ENCODE assay signal across 12 mouse cellular contexts in the genomic region with DNA sequence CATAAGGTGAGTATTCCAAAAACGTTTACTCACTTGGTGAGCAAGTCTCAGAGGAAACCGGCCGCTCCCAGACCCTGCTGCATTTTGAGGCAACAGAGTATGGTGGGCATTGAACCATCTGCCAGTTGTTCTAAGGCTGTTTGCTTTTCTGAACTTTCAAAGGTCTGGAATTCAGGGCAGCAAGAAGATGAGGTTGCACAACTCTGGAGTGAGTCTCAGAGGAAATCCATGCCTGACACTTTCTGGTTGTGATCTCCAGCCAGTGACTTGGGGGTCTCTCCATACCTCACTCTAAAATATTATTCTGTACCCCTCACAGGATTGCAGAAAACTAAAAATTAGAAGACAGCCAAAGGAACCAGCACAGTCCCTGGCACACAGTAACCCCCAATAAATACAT. TPM values are rescaled to one million over a fixed set of nuclear protein-coding genes. Genes with fewer than 3 reads are reported as not detected.
DNase-seq lines count a peak whose midpoint lies in the region; ATAC-seq lines count a peak whose summit lies in the region.
"Had no signal": no experiment of that assay in that cellular context is flagged by ENCODE, and none has a peak within 500 bp of the region (broad histone marks: within the 10 kb centered on the region; RNA-seq: fewer than 3 reads in every experiment).

No protein-coding gene starts in this region.

- DNase-seq in heart, adult 11 months, result no peak
- no peak for DNase-seq in neural tube, embryonic 10.5 days (ENCODE audit: extremely low spot score, low spot score)
- no peak for DNase-seq in urinary bladder, postnatal 10 days (ENCODE audit: low spot score)
- no peak for DNase-seq in right cerebral cortex, adult 2 months (ENCODE audit: low spot score in 2 of 2)
- DNase-seq: kidney, postnatal 36 days; right cerebral cortex, postnatal 25 days had no signal

- peaks cover 37% of the 10 kb centered on the region for H3K4me1 ChIP-seq in heart, embryonic 13.5 days
- 0 out of 2 replicates have a peak, but pooled peaks cover 4% of the 10 kb centered on the region for H3K4me1 ChIP-seq in neural tube, embryonic 12.5 days
- H3K4me1 ChIP-seq in liver, embryonic 15.5 days (replicated peaks), result peaks cover 23% of the 10 kb centered on the region
- H3K4me1 ChIP-seq in stomach, embryonic 16.5 days (ENCODE audit: control insufficient read depth, insufficient read depth, low read length), result 0 out of 2 replicates have a peak, but pooled peaks cover 2% of the 10 kb centered on the region

- peak overlapping the region; percentile 88 for H3K9ac ChIP-seq in heart, embryonic 13.5 days
- H3K9ac ChIP-seq in neural tube, embryonic 12.5 days, result no peak overlapping the region
- no peak overlapping the region for H3K9ac ChIP-seq in liver, embryonic 15.5 days
- 0 out of 2 replicates have a peak overlapping the region, but pooled peaks have one; percentile 6 for H3K9ac ChIP-seq in stomach, embryonic 16.5 days (ENCODE audit: low read length)

- no peak for ATAC-seq in heart, embryonic 13.5 days (ENCODE audit: extremely low read depth, insufficient number of reproducible peaks, low FRiP score, low TSS enrichment)
- ATAC-seq in neural tube, embryonic 12.5 days (ENCODE audit: low FRiP score, low read depth), result no peak
- ATAC-seq in liver, embryonic 15.5 days (ENCODE audit: insufficient read depth), result no peak
- no peak for ATAC-seq in stomach, embryonic 16.5 days (ENCODE audit: insufficient read depth, low FRiP score)

- 52% methylated on average over 3 of the region's 3 CpGs for WGBS in heart, embryonic 13.5 days
- WGBS in neural tube, embryonic 12.5 days, result 42% methylated on average over 3 of the region's 3 CpGs
- 54% methylated on average over 3 of the region's 3 CpGs for WGBS in liver, embryonic 15.5 days (ENCODE audit: insufficient replicate concordance)
- whole genome bisulfite sequencing in stomach, embryonic 16.5 days, result 62% methylated on average over 3 of the region's 3 CpGs

- H3K27ac ChIP-seq in heart, embryonic 13.5 days (replicated peaks), result peak overlapping the region; percentile 98
- H3K27ac ChIP-seq in neural tube, embryonic 12.5 days, result no peak overlapping the region
- H3K27ac ChIP-seq in liver, embryonic 15.5 days (replicated peaks), result no peak overlapping the region
- no peak overlapping the region for H3K27ac ChIP-seq in stomach, embryonic 16.5 days (ENCODE audit: low read length)

- no peaks in the 10 kb centered on the region for H3K9me3 ChIP-seq in heart, embryonic 13.5 days
- H3K9me3 ChIP-seq in neural tube, embryonic 12.5 days, result no peaks in the 10 kb centered on the region
- H3K9me3 ChIP-seq in liver, embryonic 15.5 days (replicated peaks), result no peaks in the 10 kb centered on the region
- H3K9me3 ChIP-seq in stomach, embryonic 16.5 days (replicated peaks; ENCODE audit: control insufficient read depth, low read length), result no peaks in the 10 kb centered on the region
- H3K9me3 ChIP-seq: embryonic facial prominence, embryonic 15.5 days; limb, embryonic 13.5 days had no signal

- no peaks in the 10 kb centered on the region for H3K36me3 ChIP-seq in heart, embryonic 13.5 days
- no peaks in the 10 kb centered on the region for H3K36me3 ChIP-seq in neural tube, embryonic 12.5 days
- H3K36me3 ChIP-seq in liver, embryonic 15.5 days (replicated peaks), result no peaks in the 10 kb centered on the region
- H3K36me3 ChIP-seq in stomach, embryonic 16.5 days (ENCODE audit: control insufficient read depth, insufficient read depth, low read length), result no peaks in the 10 kb centered on the region
- H3K36me3 ChIP-seq: embryonic facial prominence, embryonic 15.5 days; limb, embryonic 13.5 days had no signal

- H3K4me2 ChIP-seq in heart, embryonic 13.5 days, result peak overlapping the region; percentile 77
- 0 out of 2 replicates have a peak overlapping the region, but pooled peaks have one; percentile 16 for H3K4me2 ChIP-seq in neural tube, embryonic 12.5 days (replicated peaks)
- H3K4me2 ChIP-seq in liver, embryonic 15.5 days, result peak overlapping the region; percentile 34
- peak overlapping the region; percentile 27; the same call in 1 of the 2 replicates for H3K4me2 ChIP-seq in stomach, embryonic 16.5 days (ENCODE audit: low read depth, low read length)

- peak overlapping the region; percentile 82 for H3K4me3 ChIP-seq in heart, embryonic 13.5 days
- no peak overlapping the region for H3K4me3 ChIP-seq in neural tube, embryonic 12.5 days
- peak overlapping the region; percentile 87 for H3K4me3 ChIP-seq in liver, embryonic 15.5 days (replicated peaks)
- H3K4me3 ChIP-seq in stomach, embryonic 16.5 days (replicated peaks; ENCODE audit: low read length), result no peak overlapping the region; the same call in 1 of the 2 replicates

- H3K27me3 ChIP-seq in heart, embryonic 13.5 days (replicated peaks), result no peaks in the 10 kb centered on the region
- no peaks in the 10 kb centered on the region for H3K27me3 ChIP-seq in neural tube, embryonic 12.5 days (replicated peaks)
- no peaks in the 10 kb centered on the region; the same call in 1 of the 2 replicates for H3K27me3 ChIP-seq in liver, embryonic 15.5 days
- no peaks in the 10 kb centered on the region for H3K27me3 ChIP-seq in stomach, embryonic 16.5 days (ENCODE audit: control insufficient read depth, insufficient read depth, low read length)
- H3K27me3 ChIP-seq: embryonic facial prominence, embryonic 15.5 days; limb, embryonic 13.5 days had no signal

RNA-seq across cellular contexts. Expression of a gene that starts 1.8 kb away (rescaled TPM):
- 212 and 241 TPM in 2 replicates for polyA plus RNA-seq in heart, embryonic 13.5 days (2015; fragmentation: Nextera tagmentation; extraction: Ambion mirVana)
- polyA plus RNA-seq in neural tube, embryonic 12.5 days (2016; fragmentation: Nextera tagmentation; extraction: Ambion mirVana), result 54.6 and 56.4 TPM in 2 replicates
- polyA plus RNA-seq in liver, embryonic 15.5 days (2015; fragmentation: Nextera tagmentation; extraction: Ambion mirVana), result 44.2 and 46.9 TPM in 2 replicates
- 121 and 137 TPM in 2 replicates for polyA plus RNA-seq in stomach, embryonic 16.5 days (2015; fragmentation: Nextera tagmentation; extraction: Ambion mirVana)

RNA-seq across cellular contexts. Expression of a gene that starts 19.7 kb away (rescaled TPM):
- 49.4 and 54.1 TPM in 2 replicates for polyA plus RNA-seq in heart, embryonic 13.5 days (2015; fragmentation: Nextera tagmentation; extraction: Ambion mirVana)
- polyA plus RNA-seq in neural tube, embryonic 12.5 days (2016; fragmentation: Nextera tagmentation; extraction: Ambion mirVana), result 104 and 107 TPM in 2 replicates
- polyA plus RNA-seq in liver, embryonic 15.5 days (2015; fragmentation: Nextera tagmentation; extraction: Ambion mirVana), result 26.2 and 28.4 TPM in 2 replicates
- 76.6 and 83.6 TPM in 2 replicates for polyA plus RNA-seq in stomach, embryonic 16.5 days (2015; fragmentation: Nextera tagmentation; extraction: Ambion mirVana)

Comparison
In these comparisons a context has a peak if more than half of its experiments do, and no peak if none do; other contexts are left out.
1. H3K4me2 ChIP-seq: peak in every context shown above with its lines; median percentile 77 in heart, embryonic 13.5 days; 34 in liver, embryonic 15.5 days; 27 in stomach, embryonic 16.5 days; 16 in neural tube, embryonic 12.5 days.
2. H3K4me3 ChIP-seq: peak in heart, embryonic 13.5 days (single experiment) and liver, embryonic 15.5 days (single experiment); none in neural tube, embryonic 12.5 days (single experiment) and stomach, embryonic 16.5 days (single experiment).
3. H3K9ac ChIP-seq: peak in heart, embryonic 13.5 days (single experiment) and stomach, embryonic 16.5 days (single experiment); none in neural tube, embryonic 12.5 days (single experiment) and liver, embryonic 15.5 days (single experiment).